Mouse (Mus musculus) ES-Bruce4 (cell line): ENCODE measurements at regions not wholly inside any gene's neighbourhood (a gene's known extent, or its start where the extent isn't known, plus 50 kb on each side); places are given as distances from the start of the nearest gene placed in this dataset.

Experiments used
- CTCF ChIP-seq: IDR thresholded peaks from one replicate; pipeline ENCODE4 v1.8.1; 2011; ENCODE audit warnings: low read depth, low read length
- EP300 ChIP-seq: IDR thresholded peaks from 2 replicates; pipeline ENCODE4 v1.6.1; 2011; ENCODE audit warnings: low read depth, low read length; ENCODE audit not compliant: insufficient read depth
- POLR2A ChIP-seq: IDR thresholded peaks from one replicate; pipeline ENCODE4 v1.8.1; 2011; ENCODE audit warnings: low read length; ENCODE audit not compliant: insufficient read depth

DNA sequence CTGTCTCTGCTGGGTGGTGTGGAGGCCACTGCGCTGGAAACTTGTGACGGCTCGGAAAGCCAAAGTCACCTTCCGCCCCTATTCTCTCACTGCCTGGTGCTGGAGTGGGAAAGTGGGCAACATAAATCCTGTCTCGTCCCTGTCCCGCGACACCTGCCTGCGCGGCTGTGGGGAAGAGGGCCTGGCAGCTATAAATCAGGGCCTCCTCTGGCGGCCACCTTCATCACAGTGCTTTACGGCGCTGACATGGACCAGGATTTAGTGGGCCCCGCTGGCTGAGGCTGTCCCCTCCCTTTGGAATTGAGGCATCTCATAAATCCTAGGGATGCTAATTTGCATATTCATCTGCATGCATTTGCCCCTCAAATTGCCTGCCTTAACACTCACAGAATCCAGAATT, 287.1 kb downstream of the Cyp26b1 start:
- no peak for TF ChIP-seq CTCF
- no peak for TF ChIP-seq EP300
- TF ChIP-seq POLR2A = no peak
